Comparison of ENCODE assay signal across 10 mouse cellular contexts in the genomic region with DNA sequence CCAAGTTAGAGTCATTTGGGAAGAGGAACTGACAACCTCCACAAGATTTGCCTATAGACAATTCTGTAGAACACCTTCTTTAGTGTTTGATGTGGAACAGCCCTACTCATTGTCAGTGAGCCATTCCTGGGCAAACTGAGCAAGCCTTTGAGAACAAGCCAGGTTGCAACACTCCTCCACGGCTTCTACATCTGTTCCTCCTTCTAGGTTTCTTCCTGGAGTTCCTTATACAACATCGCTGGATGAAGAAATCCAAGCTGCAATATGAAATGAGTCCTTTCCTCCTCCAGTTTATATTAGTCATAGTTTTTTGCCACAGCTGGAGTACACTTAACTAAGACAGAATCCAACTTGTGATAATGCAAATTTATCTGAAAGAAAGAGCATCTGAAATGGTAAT.
"Had no signal": no experiment of that assay in that cellular context is flagged by ENCODE, and none has a peak within 500 bp of the region (broad histone marks: within the 10 kb centered on the region; RNA-seq: fewer than 3 reads in every experiment).

No protein-coding gene starts in this region.

- DNase-seq: kidney, adult 2 months; kidney, postnatal 25 days; liver, embryonic 13.5 days; lung, adult 2 months; lung, postnatal 14 days; lung, postnatal 4 days; midbrain, embryonic 14.5 days; thymus, adult 2 months; thymus, postnatal 14 days; thymus, postnatal 4 days had no signal
